Mouse (Mus musculus) liver, adult 2 months (tissue): Measurements from ENCODE around the gene Spint3.
"Not testable (repeated sequence)": the region's sequence is repeated elsewhere in the genome, so short reads cannot be mapped to it uniquely, and the experiment has no call there.

Experiments used
- CTCF ChIP-seq: fragments of 200-500 bp; IDR thresholded peaks from 2 replicates; pipeline ENCODE4 v1.5.1; 2011; ENCODE audit warnings: low read depth, low read length, control low read depth
- POLR2A ChIP-seq: fragments of 200-500 bp; IDR thresholded peaks from 2 replicates; pipeline ENCODE4 v1.6.1; 2011; ENCODE audit warnings: low read length, control low read depth; ENCODE audit not compliant: insufficient read depth; ENCODE audit errors: extremely low read depth

GRCm38 (mm10) chr2:164585025-164585725 is 11.9 kb upstream of the Spint3 start, which contains the start of gene Wfdc6a:
- TF ChIP-seq POLR2A, CTCF: not testable (repeated sequence)
